Mouse (Mus musculus) cerebellum, adult 9-11 months (tissue): ENCODE measurements at regions not wholly inside any gene's neighbourhood (a gene's known extent, or its start where the extent isn't known, plus 50 kb on each side); places are given as distances from the start of the nearest gene placed in this dataset.
"Not testable (repeated sequence)": the region's sequence is repeated elsewhere in the genome, so short reads cannot be mapped to it uniquely, and the experiment has no call there.

Experiments used
- DNase-seq: peaks from one replicate; pipeline ENCODE4 v3.0.0; 2022

GRCm38 (mm10) chr8:88883751-88884390 is 160.1 kb downstream of the Sall1 start:
- DNase-seq: no peak

DNA sequence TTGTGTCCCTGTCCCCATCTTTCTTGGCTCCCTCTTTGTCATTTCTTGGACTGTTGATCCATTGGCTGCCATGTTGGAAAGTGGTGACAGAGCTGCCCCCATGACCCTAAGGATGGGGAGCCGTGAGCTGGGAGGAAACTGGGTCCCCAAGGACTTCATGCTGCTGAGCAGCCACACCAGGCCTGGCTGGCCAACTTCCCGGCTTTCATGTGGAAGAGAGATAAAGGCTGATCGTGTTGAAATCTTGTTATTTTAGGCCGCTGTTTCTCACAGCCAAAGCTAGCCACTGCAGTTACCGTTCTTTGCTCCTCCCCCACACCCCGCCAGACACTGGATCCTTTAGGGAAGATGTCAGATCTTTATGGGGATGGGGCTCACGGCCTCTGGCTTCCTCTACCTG is 164.1 kb downstream of the Sall1 start:
- DNase-seq: no peak

- DNase-seq: no peak
Observed at GRCm38 (mm10) chr8:88877921-88878320, 166.0 kb downstream of the Sall1 start.

GRCm38 (mm10) chr8:88862846-88863455 is 166.1 kb downstream of the Cyld start:
- DNase-seq: no peak

DNA sequence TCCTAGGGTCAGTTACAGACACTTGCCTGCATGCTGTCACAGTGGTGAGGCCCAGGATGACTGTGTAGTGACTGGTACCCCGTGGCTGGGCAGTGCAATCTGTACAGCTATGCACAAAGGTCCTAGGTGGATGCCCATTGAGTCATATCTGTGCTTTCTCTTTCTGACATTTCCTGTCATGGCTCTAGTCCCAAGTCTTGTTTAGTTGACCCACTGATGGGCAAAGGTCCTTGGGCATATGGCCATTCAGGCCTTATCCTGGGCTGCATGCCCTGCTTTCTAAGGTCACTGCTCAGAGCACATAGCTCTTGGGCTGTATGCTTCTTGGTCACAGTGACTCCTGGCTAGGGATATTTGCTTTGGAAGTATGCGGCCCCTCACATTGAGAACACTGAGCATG is 160.4 kb downstream of the Cyld start:
- DNase-seq: no peak

DNA sequence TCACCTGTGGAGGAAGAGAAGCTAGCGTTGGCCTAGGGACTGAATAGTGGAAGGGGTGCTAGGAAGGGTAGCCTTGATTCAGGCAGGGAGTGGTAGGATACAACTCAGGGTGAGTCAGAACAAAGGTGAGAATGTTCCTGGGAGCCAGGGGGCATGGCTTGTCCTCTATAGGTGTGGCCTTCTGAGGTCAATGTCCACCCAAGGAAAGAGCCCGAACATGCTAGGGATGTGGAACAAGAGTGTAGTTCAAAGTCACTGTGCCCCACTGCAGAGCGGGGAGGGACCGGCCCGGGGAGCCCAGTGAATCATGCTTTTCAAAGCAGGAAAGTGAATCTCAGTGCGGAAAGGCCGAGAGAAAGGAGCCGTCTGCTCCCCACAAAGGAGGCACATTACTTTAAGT is 156.4 kb downstream of the Cyld start:
- no peak for DNase-seq

DNA sequence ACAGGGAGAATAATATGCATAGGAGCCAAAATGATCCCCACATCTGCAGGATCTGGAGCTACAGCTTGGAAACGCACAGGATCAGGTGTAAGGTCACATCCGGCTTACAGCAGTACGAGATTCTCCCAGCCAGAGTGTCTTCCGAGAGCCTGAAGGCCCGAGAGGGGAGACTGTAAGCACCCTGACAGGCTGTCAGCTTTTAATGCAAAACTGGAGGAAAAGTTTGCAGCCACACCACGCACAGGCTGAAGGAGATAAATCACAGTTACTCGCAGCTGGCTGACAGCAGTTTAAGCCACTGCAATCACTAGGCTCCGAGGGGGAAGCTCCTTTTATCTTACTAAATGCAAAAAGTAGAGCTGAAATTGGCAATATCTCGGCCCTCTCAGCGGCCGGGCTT is 149.1 kb downstream of the Cyld start:
- no peak for DNase-seq

DNA sequence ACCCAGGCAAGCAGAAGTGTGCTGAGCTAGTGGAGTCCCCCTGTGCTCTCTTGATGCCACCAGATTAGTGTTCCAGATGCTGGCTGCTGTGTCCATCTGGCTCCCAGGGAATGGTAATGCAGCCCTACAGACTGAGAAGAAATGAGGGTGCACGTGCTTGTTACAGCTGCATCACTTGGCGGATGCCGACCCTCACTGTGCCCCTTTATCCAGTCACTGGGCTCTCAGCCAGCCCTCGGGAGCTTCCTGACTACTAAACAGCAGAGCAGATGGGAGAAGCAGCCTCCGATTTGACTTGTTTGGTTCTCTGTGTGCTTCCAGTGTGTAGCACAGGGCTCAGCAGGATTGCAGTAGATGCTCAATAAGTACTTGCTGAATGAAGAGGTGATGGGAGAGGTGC is 147.5 kb downstream of the Cyld start:
- DNase-seq: peak; percentile 4

- DNase-seq: no peak
Observed at GRCm38 (mm10) chr8:88842451-88842850, 145.6 kb downstream of the Cyld start.

- DNase-seq: no peak
Observed at GRCm38 (mm10) chr8:88840096-88840495, 143.3 kb downstream of the Cyld start.

- no peak for DNase-seq
Observed at GRCm38 (mm10) chr8:88835756-88836291, 139.0 kb downstream of the Cyld start.

DNA sequence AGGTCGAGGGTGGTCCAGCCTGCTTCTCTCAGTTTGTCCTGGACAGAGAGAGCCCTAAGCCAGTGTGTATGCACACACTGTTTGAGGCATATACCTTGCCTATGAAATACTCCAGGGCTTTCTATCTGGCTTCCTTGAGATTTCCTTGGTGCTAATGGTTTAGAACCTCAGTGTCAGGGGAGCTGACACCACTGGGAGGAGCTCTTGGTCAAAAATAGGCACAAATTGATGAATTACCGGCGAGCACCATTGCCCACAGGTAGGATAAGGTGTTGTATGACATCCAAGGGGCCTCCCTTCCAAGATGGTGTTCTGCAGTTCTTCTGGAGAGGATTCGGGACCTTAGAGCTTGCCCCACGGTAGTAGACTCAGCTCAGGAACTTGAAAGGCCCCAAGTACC is 129.0 kb downstream of the Cyld start:
- DNase-seq: no peak

- no peak for DNase-seq
Observed at GRCm38 (mm10) chr8:88823931-88824330, 127.1 kb downstream of the Cyld start.

- DNase-seq: no peak
Observed at GRCm38 (mm10) chr8:88820275-88820850, 123.5 kb downstream of the Cyld start.

- DNase-seq: no peak
Observed at GRCm38 (mm10) chr8:88816461-88816860, 119.6 kb downstream of the Cyld start.

DNA sequence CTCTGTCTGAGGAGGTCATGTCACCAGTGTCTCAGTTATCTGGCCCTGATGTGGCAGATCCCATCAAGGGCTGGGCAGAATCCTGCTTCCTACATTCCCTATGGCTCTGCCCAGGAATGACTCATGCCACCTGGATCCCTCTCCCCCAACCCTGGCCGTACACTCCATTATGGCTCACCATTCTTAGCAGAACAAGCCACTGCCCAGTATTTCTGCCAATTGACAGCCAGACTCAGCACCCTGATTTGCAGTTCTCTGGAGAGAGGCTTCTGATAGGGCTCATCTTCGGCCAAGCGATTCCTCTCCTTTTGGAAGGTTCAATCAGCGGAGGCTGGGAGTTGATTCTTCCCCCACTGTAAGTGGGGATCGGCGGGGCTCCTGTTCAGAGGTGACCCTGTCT is 117.4 kb downstream of the Cyld start:
- no peak for DNase-seq

GRCm38 (mm10) chr8:88812901-88813676 is 116.3 kb downstream of the Cyld start:
- DNase-seq: no peak

DNA sequence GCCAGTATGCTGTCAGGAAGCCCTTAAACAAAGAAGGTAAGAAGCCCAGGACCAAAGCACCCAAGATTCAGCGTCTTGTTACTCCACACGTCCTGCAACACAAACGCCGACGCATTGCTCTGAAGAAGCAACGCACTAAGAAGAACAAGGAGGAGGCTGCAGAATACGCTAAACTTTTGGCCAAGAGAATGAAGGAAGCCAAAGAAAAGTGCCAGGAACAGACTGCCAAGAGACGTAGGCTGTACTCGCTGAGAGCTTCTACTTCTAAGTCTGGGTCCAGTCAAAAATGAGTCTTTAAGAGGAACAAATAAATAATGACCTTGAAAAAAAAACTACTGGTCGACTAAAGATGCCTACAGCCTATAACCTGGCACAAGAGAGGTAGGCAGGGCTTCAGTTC is 110.0 kb downstream of the Cyld start:
- not testable (repeated sequence) for DNase-seq
